Mouse (Mus musculus) hematopoietic stem cell, adult 5-6 weeks (primary cell): Measurements from ENCODE around the gene Bnip2. TPM values are rescaled to one million over a fixed set of nuclear protein-coding genes. Genes with fewer than 3 reads are reported as not detected.

Experiments used
- ATAC-seq, 2 experiments: fragments of 125-278 bp in 1 of 2; replicated peaks in 1 of 2; 2 replicates each; pipeline ENCODE4 v1.8.0; 2016 to 2017; ENCODE audit warnings: inconsistent platforms in 2 of 2, mild to moderate bottlenecking in 2 of 2, moderate number of reproducible peaks in 2 of 2, low read depth in 1 of 2, moderate TSS enrichment in 1 of 2; ENCODE audit not compliant: low FRiP score in 2 of 2, poor library complexity in 2 of 2, severe bottlenecking in 2 of 2, insufficient read depth in 1 of 2, low TSS enrichment in 1 of 2
- total RNA-seq: library from RNA; stranded (forward); fragments of 172-1452, 232-1000 nt; gene quantifications from 2 replicates; pipeline ENCODE4 v1.2.3, GENCODE M21; 2017

The Bnip2 gene
- total RNA-seq, 1 experiment from 2014 or later, result 132 TPM

- no peak for ATAC-seq
These were observed 48.7 kb downstream of the Bnip2 start, which contains the start of gene Gcnt3 for GRCm38 (mm10) chr9:70037988-70038387. Gene Gcnt3 (minus strand): TSS chr9:70038088.

GRCm38 (mm10) chr9:70039597-70040385, 50.5 kb downstream of the Bnip2 start:
- ATAC-seq, result no peak

GRCm38 (mm10) chr9:70040570-70040969, 51.3 kb downstream of the Bnip2 start:
- no peak for ATAC-seq

- no peak for ATAC-seq
These were observed 52.9 kb downstream of the Bnip2 start for GRCm38 (mm10) chr9:70042137-70042536.

GRCm38 (mm10) chr9:70042935-70043334, 53.7 kb downstream of the Bnip2 start:
- ATAC-seq, result no peak

- ATAC-seq, result no peak
These were observed 55.6 kb downstream of the Bnip2 start for GRCm38 (mm10) chr9:70044865-70045264.

- ATAC-seq, result no peak
These were observed 57.0 kb downstream of the Bnip2 start for GRCm38 (mm10) chr9:70046255-70046654.

- no peak for ATAC-seq
These were observed 58.6 kb downstream of the Bnip2 start for GRCm38 (mm10) chr9:70047839-70048238.

- no peak for ATAC-seq
These were observed 59.0 kb downstream of the Bnip2 start for GRCm38 (mm10) chr9:70048280-70048679.

- ATAC-seq, result no peak
These were observed 59.6 kb downstream of the Bnip2 start for GRCm38 (mm10) chr9:70048751-70049415.

- no peak for ATAC-seq
These were observed 60.1 kb downstream of the Bnip2 start for GRCm38 (mm10) chr9:70049416-70049783.

- ATAC-seq, result peak; percentile 29 to 46; a peak in 3 of 4 replicates
These were observed 60.6 kb downstream of the Bnip2 start for GRCm38 (mm10) chr9:70049839-70050238.

- no peak for ATAC-seq
These were observed 63.5 kb downstream of the Bnip2 start for GRCm38 (mm10) chr9:70052730-70053129.

- ATAC-seq, result no peak
These were observed 64.1 kb downstream of the Bnip2 start for GRCm38 (mm10) chr9:70053411-70053810.

Other genes starting within 250 kb of the Bnip2 start
- gene Foxb1, start 228.5 kb upstream of the Bnip2 start, total RNA-seq, result not detected in 2 replicates
- gene Gtf2a2, start 23.1 kb downstream of the Bnip2 start, total RNA-seq, result 106 and 107 TPM in 2 replicates
- gene Gcnt3, start 48.6 kb downstream of the Bnip2 start, total RNA-seq, result not detected in 2 replicates
- not detected in 2 replicates for gene Fam81a, start 153.1 kb downstream of the Bnip2 start, total RNA-seq
- gene Myo1e, start 217.9 kb downstream of the Bnip2 start, total RNA-seq, result 0.69 and 1.8 TPM in 2 replicates